Mouse (Mus musculus): Measurements from ENCODE around the gene Otub1. TPM values are rescaled to one million over a fixed set of nuclear protein-coding genes. Genes with fewer than 3 reads are reported as not detected.

The Otub1 gene
- total RNA-seq, 2 experiments from 2014 or later, result 50.8 to 57.0 TPM

- no peak for DNase-seq (ENCODE audit: low spot score)
Observed at GRCm38 (mm10) chr19:7177804-7178511, 28.2 kb downstream of the Otub1 start.

DNA sequence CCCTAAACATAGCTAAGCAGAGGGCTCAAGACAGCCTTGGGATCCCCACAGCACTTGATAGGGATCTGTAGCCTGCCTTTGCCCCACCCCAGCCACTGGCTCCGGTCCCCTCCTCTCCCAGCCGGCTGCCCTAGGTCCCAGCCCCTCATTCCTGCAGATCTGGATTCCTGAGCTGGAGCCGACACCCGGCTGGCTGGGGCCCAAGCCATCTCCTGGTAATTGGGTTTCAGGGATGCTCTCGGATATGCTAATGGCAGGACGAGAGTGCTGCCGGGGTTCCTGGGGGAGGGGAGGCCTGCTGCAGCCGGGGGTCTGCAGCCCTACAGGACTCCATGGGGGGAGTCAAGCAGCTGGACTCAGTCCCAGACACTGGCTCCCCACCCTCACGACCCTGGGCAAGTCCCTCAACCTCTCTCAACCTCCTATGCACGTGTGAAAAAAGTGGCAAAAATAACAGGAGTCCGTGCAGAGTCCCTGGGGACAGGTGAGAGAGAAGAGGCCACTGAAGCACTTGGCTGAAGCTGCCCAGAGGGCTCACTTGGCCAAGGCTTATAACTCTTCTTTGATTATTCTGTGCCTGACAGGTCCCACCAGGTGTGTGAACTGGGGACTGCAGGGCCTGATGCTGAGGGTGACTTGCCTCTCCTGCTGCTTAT, 29.9 kb downstream of the Otub1 start:
- DNase-seq (ENCODE audit: low spot score), result no peak

- DNase-seq (ENCODE audit: low spot score), result no peak
Observed at GRCm38 (mm10) chr19:7172051-7172866, 33.9 kb downstream of the Otub1 start.

DNA sequence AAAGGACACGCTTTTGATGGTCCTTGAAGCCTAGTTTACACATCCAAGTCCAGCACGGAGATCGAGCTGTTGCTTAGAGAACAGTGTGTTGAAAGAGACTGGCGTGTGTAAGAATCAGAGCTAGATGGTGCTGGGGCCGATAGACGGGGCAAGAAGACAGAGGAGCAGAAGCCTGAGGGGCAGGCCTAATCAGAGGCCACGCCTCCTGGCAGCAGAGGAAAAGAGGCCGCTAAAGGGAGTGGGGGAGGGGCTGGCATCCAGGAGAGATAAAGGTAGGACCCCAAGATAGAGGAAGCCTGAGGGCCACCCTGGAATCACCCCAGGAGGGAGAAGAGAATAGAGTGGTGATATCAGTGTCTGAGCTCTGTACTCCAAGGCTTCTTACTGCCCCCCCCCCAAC, 34.7 kb downstream of the Otub1 start:
- DNase-seq (ENCODE audit: low spot score), result no peak

GRCm38 (mm10) chr19:7170916-7171315, 35.2 kb downstream of the Otub1 start:
- DNase-seq (ENCODE audit: low spot score), result peak; percentile 54

DNA sequence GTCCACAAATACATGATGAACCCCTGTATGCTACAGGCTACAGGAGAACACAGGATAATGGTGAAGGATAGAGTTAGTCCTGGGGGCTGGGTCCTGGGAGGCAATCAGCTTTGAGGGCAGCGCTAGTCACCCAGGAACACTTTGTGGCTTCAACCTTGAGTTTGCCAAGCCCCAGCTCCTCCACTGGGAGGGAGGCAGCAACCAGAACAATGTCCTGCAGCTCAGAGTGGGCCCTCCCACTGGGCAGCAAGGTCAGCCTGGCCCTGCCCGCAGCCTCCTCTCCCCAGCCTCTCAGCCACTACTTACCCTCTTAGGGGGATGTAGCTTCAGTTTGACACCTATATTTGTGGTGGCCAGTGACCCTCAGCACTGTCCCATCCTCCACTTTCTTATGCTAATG, 37.7 kb downstream of the Otub1 start:
- no peak for DNase-seq (ENCODE audit: low spot score)

DNA sequence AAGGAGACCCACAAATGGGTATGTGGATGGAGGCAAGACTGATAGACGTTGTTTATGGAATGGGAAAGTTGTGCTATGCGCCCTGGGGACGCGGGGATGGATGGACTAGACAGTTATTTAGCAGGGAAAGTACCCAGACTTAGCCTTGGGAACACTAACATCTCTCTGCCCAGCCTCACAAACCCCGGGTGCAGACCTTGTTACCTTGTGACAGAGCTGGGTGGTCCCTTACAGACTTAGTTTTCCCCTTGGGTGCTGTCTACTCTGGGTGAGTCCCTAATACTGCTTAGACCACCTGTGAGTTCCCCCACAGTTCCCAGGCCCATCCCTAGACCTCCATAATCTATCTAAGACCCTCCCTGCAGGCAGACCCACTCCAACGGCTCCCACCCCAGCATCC, 39.3 kb downstream of the Otub1 start:
- no peak for DNase-seq (ENCODE audit: low spot score)

- no peak for DNase-seq (ENCODE audit: low spot score)
Observed at GRCm38 (mm10) chr19:7166200-7166711, 39.9 kb downstream of the Otub1 start.

DNA sequence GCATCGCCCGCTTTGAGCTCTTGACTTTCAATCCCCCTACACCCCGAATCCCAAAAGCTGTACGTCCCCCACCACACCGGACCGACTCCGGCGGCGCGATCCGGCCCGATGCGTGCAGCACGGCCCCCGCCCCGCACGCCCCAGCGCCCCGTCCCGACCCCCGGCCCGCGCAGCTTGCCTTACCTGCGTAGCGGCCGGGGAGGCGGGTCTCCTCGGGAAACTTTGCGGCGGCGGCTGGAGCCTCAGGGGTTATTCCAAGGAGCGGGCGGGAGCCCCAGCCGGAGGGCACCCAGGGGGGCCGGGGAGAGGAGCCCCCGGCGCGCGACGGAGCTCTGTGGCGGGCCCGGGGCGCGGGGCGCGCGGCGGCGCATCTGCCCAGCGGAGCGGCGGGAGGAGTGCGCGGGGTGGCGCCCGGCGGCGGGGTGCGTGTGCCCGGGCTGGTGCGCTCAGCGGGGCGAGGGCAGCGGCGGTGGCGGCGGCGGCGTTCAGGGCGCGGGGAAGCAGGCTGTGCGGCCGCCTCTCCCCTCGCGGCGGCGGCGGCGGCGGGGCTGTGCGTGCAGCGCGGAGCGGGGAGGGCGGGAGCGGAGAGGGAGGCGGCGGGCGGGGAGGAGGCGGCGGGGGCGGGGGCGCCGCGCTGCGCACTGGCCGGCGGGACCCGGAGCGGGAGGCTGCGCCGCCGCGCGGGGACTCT, 40.5 kb downstream of the Otub1 start:
- no peak for DNase-seq (ENCODE audit: low spot score)

DNA sequence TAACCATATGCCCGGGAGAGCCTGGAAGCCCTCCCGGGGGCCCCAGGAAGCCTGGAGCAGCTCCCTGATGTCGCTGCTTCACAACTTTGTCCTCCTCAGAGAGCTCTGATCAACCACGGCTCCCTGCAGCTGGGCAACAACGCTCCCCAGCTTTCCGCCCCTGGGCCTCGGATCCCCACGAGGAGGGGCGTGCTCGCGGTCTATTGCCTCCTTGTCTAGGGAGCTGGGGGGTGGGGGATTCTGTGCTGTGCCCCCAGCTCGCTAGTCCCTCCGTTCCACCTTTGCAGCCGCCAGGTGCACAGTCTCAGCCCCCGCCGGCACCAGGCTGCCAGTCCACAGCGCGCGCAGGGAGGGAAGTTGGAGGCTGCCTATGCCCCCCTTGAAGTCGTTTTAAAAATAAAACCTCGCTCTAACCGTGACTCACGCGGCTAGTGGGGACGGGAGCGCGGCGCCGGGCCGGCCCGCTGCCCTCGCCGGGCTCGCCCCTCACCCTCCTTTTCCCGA, 41.2 kb downstream of the Otub1 start:
- DNase-seq (ENCODE audit: low spot score), result no peak

DNA sequence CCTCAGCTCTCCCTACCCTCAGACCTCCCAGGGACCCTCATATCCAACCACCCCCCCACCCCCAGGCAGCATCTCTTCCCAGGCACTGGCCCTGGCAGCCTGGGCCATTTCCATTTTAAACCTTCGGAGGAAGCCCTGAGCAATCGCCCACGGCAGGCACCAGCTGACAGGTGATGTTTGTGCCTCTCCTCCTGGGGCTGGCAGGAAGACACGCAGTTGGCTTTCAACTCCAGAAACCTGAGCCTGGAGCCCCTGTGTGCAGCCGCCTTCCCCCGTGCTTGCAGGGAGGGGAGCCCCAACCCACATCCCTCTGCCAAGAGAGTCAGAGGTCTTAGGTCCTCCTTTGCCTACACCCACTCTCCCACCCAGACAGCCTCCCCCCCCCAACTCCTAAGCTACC, 41.9 kb downstream of the Otub1 start:
- DNase-seq (ENCODE audit: low spot score), result peak; percentile 71

DNA sequence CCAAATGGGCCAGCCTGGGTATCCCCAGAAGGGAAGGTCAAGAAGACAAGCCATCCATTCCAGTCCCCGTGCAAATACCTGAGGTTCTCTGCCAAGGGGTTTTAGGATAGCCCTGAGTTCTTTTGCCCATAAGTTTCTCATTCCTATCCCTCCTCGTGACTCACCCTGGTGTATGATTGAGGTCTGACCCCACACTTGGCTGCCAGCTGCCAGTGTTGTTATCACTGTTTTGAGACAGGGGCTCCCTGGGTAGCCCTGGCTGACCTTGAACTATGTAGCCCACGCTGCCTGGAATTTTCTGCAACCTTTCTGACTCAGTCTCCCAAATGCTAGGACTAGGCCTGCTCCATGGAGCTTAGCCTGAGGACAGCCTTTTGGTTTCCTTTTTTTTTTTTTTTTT, 45.1 kb downstream of the Otub1 start:
- DNase-seq (ENCODE audit: low spot score), result no peak

DNA sequence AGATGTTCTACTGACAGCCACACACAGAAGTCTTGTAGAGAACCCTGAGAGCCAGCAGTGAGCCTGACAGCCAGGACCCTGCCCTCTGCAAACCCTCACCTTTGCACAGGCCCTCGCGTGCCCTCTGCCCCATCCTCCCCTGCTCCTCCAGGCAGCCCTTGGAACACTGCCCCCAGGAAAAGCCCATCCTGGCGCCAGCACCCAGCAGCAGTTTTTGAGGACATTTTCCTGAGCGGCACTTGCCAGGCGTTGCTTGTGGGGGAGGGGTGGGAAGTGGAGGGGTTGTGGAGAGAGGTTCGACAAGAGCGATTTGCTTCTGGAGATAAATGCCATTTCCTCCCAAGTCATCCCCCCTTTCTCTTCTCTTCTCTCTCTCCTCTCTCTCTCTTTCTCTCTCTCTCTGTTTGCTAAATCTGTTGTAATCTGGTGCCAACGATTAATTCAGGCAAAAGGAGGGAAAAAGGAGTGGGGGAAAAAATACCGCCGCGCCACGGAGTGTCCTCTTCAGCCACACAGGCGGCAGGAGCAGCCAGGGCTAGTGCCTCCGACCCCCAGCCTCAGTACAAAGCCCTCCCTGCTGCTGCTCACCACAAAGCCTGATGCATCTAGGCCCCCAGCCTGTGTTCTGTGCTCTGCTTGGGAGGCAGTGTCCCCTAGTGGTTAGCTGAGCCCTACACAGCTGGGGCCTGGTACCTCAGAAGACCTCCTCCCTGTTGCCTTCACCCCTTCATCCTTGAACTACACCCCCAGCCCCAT, 45.8 kb downstream of the Otub1 start:
- no peak for DNase-seq (ENCODE audit: low spot score)

DNA sequence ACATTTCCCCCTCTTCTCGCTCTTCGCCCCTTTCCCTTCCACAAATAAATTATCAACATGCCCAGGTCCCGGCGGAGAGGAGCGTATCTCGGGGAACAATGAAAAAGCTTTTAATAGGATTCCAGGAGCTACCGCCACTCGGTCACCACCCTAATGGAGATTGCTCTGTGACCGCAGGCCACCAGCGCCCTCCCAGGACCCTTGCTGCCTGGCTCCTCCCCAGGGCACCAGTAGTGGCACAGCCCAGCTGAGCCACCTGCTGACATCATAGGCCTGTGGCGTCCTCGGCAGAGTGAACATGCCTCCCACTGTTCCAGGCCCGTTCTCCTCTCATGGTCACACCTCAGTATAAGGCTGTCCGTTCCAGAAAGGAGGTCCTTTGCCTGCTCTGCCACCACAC, 48.4 kb downstream of the Otub1 start:
- no peak for DNase-seq (ENCODE audit: low spot score)

GRCm38 (mm10) chr19:7155196-7155595, 50.9 kb downstream of the Otub1 start:
- no peak for DNase-seq (ENCODE audit: low spot score)

- DNase-seq (ENCODE audit: low spot score), result peak; percentile 73
Observed at GRCm38 (mm10) chr19:7153232-7153631, 52.9 kb downstream of the Otub1 start.

DNA sequence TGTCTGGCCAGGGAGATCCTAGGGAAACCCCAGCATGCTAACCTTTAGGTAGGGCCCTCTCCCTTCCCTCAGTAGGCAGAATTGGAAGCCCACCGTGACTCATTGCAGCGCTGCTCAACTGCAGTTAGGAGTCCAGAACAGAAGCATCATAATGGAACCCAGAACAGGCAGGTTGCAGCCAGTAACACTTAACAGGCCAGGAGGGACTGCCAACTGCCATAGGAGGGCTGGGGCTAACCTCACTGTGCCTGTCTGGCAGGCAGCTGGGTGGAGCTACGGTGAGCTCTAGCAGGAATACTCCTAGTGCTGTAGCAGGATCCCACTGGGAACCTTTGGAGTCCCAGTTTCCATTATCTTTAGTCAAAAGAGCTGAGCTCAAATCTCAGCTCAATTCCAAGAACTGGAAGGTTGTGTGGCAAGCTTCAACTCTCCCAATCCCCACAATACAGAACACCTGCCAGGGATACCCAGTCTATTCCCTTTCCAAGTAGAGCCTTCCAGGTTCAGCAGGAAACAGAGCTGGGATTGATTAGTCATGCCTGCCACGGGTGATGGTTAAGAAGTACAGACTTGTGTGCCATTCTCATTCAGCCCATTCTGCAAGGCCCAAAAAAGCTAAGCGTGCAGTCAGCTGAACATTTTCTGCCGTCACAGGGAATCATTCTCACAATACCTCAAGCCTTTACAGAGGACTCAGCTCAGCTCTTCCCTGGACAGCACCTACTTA, 54.0 kb downstream of the Otub1 start:
- DNase-seq (ENCODE audit: low spot score), result no peak

- no peak for DNase-seq (ENCODE audit: low spot score)
Observed at GRCm38 (mm10) chr19:7151300-7151926, 54.7 kb downstream of the Otub1 start.

DNA sequence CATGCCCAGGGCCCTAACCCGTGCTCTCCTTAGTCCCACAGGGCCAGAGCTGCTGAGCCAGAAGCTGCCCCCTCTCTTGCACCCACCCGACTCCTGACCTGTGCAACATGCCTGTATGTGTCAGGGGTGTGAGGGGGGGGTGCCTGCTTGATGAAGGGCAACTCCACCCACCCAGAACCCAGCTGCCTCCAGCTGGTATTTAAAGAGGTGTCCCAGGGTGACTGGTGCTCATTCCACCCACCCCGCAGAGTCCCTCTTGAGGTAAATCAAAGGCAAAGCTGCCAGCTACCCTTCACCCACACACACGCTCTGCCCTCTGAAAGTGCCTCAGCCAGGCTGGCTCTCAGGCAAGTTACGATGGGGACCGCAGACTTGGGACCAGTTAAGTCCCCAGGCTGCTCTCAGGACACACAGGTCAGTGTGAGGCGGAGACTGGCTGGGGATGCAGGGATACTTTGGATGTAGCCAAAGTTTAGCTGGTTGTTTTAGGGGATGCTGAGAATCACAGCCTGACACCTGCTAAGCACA, 56.9 kb downstream of the Otub1 start:
- DNase-seq (ENCODE audit: low spot score), result no peak
